Mouse (Mus musculus) lung, postnatal 0 days (tissue): ENCODE data around the gene Prpf4b. TPM values are rescaled to one million over a fixed set of nuclear protein-coding genes. Genes with fewer than 3 reads are reported as not detected.
"Not testable (repeated sequence)": the region's sequence is repeated elsewhere in the genome, so short reads cannot be mapped to it uniquely, and the experiment has no call there.

Source experiments
- ATAC-seq: fragments of 200-750 bp; cut with Nextera tagmentation; 2 replicates; pipeline ENCODE4 v1.8.0; 2017; ENCODE audit warnings: moderate library complexity
- DNase-seq: peaks from one replicate; pipeline ENCODE4 v3.0.0-alpha.2; 2016; ENCODE audit warnings: low spot score
- H3K27ac ChIP-seq: fragments of 300-500 bp; sonication (generic); 2 replicates; pipeline ENCODE4 v1.5.1; 2014; ENCODE audit warnings: antibody characterized with exemption, mild to moderate bottlenecking, low read length, mixed read lengths
- H3K27me3 ChIP-seq: fragments of 300-500 bp; sonication (generic); replicated peaks from 2 replicates; pipeline ENCODE4 v1.6.1; 2014; ENCODE audit warnings: low read length, mixed read lengths; ENCODE audit not compliant: insufficient read depth
- H3K36me3 ChIP-seq: fragments of 300-500 bp; sonication (generic); 2 replicates; pipeline ENCODE4 v1.6.1; 2014; ENCODE audit warnings: low read length, mixed read lengths; ENCODE audit not compliant: insufficient read depth
- H3K4me1 ChIP-seq: fragments of 300-500 bp; sonication (generic); 2 replicates; pipeline ENCODE4 v1.6.1; 2014; ENCODE audit warnings: antibody characterized with exemption, low read depth, low read length, mixed read lengths; ENCODE audit not compliant: insufficient read depth
- H3K4me2 ChIP-seq: fragments of 300-500 bp; sonication (generic); replicated peaks from 2 replicates; pipeline ENCODE4 v1.6.1; 2014; ENCODE audit warnings: low read depth, mild to moderate bottlenecking, low read length, moderate library complexity, mixed read lengths
- H3K4me3 ChIP-seq: fragments of 300-500 bp; sonication (generic); 2 replicates; pipeline ENCODE4 v1.5.1; 2014; ENCODE audit warnings: low read depth, low read length
- H3K9ac ChIP-seq: fragments of 300-500 bp; sonication (generic); replicated peaks from 2 replicates; pipeline ENCODE4 v1.6.1; 2014; ENCODE audit warnings: low read depth, mild to moderate bottlenecking
- H3K9me3 ChIP-seq: fragments of 300-500 bp; sonication (generic); 2 replicates; pipeline ENCODE4 v1.6.1; 2016; ENCODE audit warnings: low read length, mixed read lengths
- CTCF ChIP-seq: IDR thresholded peaks from 2 replicates; pipeline ENCODE4 v1.5.1; 2016; ENCODE audit warnings: antibody characterized with exemption, mild to moderate bottlenecking
- EP300 ChIP-seq: IDR thresholded peaks from 2 replicates; pipeline ENCODE4 v1.6.1; 2016; ENCODE audit warnings: antibody characterized with exemption, mild to moderate bottlenecking, control low read depth
- whole genome bisulfite sequencing: fragments of 180-500 bp; shearing (Covaris S2); extraction: QIAGEN DNeasy Blood & Tissue Kit; methylation state at CpG from one replicate; pipeline ENCODE4 v1.1.7; 2014; 5-methylcytosine and 5-hydroxymethylcytosine counted together
- polyA plus RNA-seq: library from polyadenylated mRNA; unstranded; fragments of >200 nt; fragmentation: Nextera tagmentation; extraction: Ambion mirVana; gene quantifications from 2 replicates; pipeline ENCODE4 v1.2.1, GENCODE M21; 2015

The Prpf4b gene
- polyA plus RNA-seq, 1 experiment from 2014 or later, result 61.9 TPM

GRCm38 (mm10) chr13:34874736-34875135 is 366 bp upstream of the Prpf4b start:
- 0 out of 2 replicates have a peak, but pooled peaks have one; percentile 1 for TF ChIP-seq CTCF
- peak overlapping the region; percentile 94; the same call in 1 of the 2 replicates for H3K9ac ChIP-seq
- 17% methylated on average over 13 of the region's 13 CpGs for WGBS
- not testable (repeated sequence) for DNase-seq, H3K9me3 ChIP-seq, H3K4me1 ChIP-seq, ATAC-seq, H3K36me3 ChIP-seq, H3K27me3 ChIP-seq
- peak overlapping the region; percentile 99 for H3K4me3 ChIP-seq
- H3K4me2 ChIP-seq, result peak overlapping the region; percentile 76
- H3K27ac ChIP-seq, result peak overlapping the region; percentile 98

DNA sequence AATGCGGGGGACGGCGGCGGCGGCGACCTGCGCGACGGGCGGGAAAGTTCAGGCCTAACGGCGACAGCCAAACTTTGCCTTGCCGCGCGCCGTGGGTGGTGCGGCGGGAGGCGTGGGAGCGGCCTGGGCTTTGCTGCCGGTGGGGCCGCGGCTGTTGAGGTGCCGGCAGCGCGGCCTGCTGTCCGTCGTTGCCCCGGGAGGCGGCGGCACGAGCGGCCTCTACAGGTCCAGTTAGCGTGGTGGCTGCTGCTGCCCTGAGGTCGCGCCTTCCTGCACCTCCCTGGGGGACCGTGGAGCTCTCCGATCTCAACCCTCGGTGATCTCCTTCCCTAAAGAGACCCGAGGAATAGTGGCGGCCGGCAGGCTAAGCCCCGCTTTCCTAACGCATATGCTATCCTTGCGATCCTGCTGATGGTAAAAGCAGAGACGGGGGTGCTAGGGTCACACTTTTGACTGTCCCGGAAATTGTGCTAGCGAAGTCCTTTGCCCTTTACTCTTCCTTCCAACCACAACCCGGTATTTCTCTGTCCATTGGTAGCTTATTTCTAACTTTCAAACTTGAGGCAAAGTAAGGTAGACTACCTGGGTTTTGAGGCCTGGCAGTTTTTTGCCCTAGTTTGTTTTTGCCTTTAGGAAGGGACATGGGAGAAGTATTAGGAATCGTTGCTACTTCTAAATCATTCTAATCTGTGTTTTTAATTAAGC is 791 bp downstream of the Prpf4b start:
- WGBS, result under 1% methylated on average over 37 of the region's 50 CpGs
- ATAC-seq (peak; percentile 67), DNase-seq (peak; percentile 74)
- H3K4me3 ChIP-seq, result peak overlapping the region; percentile 99
- no peaks in the 10 kb centered on the region for H3K36me3 ChIP-seq
- TF ChIP-seq EP300 (no peak), CTCF (peak; percentile 70)
- H3K9ac ChIP-seq, result peak overlapping the region; percentile 94
- H3K9me3 ChIP-seq, result no peaks in the 10 kb centered on the region
- H3K27ac ChIP-seq, result peak overlapping the region; percentile 98
- H3K4me2 ChIP-seq, result peak overlapping the region; percentile 76
- H3K4me1 ChIP-seq, result 0 out of 2 replicates have a peak, but pooled peaks cover 3% of the 10 kb centered on the region
- no peaks in the 10 kb centered on the region for H3K27me3 ChIP-seq

DNA sequence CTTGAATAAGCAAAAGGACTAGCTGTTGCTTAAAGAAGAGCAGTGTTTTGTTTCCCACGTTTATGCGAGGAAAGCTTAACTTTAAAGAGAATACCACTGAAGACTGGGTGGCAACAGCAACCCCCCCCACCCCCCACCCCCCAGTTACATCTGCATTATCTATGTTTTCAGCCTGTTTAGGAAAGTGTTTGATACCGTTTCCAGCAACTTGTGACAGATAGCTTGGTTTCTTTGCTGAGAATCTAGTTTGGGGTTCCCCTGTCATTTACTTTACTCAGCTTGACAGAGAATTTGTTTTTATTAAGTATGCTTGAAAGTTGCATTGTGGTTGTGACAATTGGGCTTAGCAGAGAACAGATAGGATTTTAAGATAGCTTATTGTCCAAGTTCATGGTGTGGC is 1.4 kb downstream of the Prpf4b start:
- DNase-seq (no peak), ATAC-seq (no peak)
- peak overlapping the region; percentile 99 for H3K4me3 ChIP-seq

DNA sequence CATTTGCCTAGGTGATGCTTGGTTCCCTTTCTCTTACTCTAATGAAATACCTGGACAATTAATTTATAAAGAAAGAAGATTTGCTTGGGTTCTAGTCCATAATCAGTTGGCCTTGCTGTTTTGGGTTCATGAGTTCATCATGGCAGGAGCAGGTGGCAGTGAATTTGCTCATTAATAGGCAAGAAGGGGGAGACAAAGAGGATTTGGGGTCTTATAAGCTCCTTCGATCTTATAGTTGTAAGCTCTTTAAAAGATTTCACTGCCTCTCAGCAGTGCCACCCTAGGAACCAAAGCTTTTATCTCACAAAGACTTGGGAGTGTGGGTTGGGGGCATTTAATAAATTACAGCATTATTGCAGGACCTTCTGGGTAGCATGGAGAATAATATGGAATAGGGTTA is 17.8 kb downstream of the Prpf4b start:
- no peak overlapping the region for H3K4me2 ChIP-seq
- 90% methylated on average over 1 of the region's 1 CpGs for WGBS
- no peak for ATAC-seq

More for the DNA sequence above, 1.4 kb downstream of the Prpf4b start:
- H3K4me1 ChIP-seq, result 0 out of 2 replicates have a peak, but pooled peaks cover 3% of the 10 kb centered on the region
- WGBS, result 7% methylated on average over 3 of the region's 3 CpGs
- H3K27ac ChIP-seq, result peak overlapping the region; percentile 98; the same call in 1 of the 2 replicates
- H3K27me3 ChIP-seq, result no peaks in the 10 kb centered on the region
- peak overlapping the region; percentile 76 for H3K4me2 ChIP-seq
- H3K9ac ChIP-seq, result no peak overlapping the region
- H3K9me3 ChIP-seq, result no peaks in the 10 kb centered on the region
- H3K36me3 ChIP-seq, result no peaks in the 10 kb centered on the region
- no peak for TF ChIP-seq CTCF
- TF ChIP-seq EP300, result no peak

GRCm38 (mm10) chr13:34914614-34915013 is 39.5 kb downstream of the Prpf4b start:
- Histone ChIP-seq H3K9ac (no peak overlapping the region), H3K27me3 (no peaks in the 10 kb centered on the region), H3K4me2 (no peak overlapping the region), H3K9me3 (no peaks in the 10 kb centered on the region), H3K4me1 (0 out of 2 replicates have a peak, but pooled peaks cover 4% of the 10 kb centered on the region), H3K4me3 (no peak overlapping the region), H3K27ac (no peak overlapping the region), H3K36me3 (no peaks in the 10 kb centered on the region)
- WGBS, result 80% methylated on average over 9 of the region's 9 CpGs
- TF ChIP-seq EP300 (no peak), CTCF (no peak)
- ATAC-seq (no peak), DNase-seq (no peak)

More for the DNA sequence above, 17.8 kb downstream of the Prpf4b start:
- Histone ChIP-seq H3K27me3 (no peaks in the 10 kb centered on the region), H3K9me3 (no peaks in the 10 kb centered on the region), H3K4me1 (no peaks in the 10 kb centered on the region), H3K27ac (no peak overlapping the region), H3K9ac (no peak overlapping the region), H3K4me3 (no peak overlapping the region), H3K36me3 (peaks cover 54% of the 10 kb centered on the region)
- DNase-seq, result no peak
- no peak for TF ChIP-seq EP300

- no peak for TF ChIP-seq CTCF
- no peak for TF ChIP-seq EP300
- 0 out of 2 replicates have a peak, but pooled peaks cover 4% of the 10 kb centered on the region for H3K4me1 ChIP-seq
- 29% methylated on average over 26 of the region's 37 CpGs for WGBS
- H3K4me3 ChIP-seq, result peak overlapping the region; percentile 29
- H3K9me3 ChIP-seq, result no peaks in the 10 kb centered on the region
- H3K27me3 ChIP-seq, result no peaks in the 10 kb centered on the region
- H3K27ac ChIP-seq, result no peak overlapping the region
- H3K4me2 ChIP-seq, result peak overlapping the region; percentile 64
- DNase-seq, result peak; percentile 42
- H3K36me3 ChIP-seq, result no peaks in the 10 kb centered on the region
- H3K9ac ChIP-seq, result no peak overlapping the region; the same call in 1 of the 2 replicates
- ATAC-seq, result peak; percentile 73
Observed at GRCm38 (mm10) chr13:34916520-34917167, 41.5 kb downstream of the Prpf4b start.
